Mouse (Mus musculus): ENCODE data around the gene Xpot.

Xpot gene

GRCm38 (mm10) chr10:121576372-121576771, 49.8 kb downstream of the Xpot start:
- no peak for DNase-seq (ENCODE audit: low spot score)

GRCm38 (mm10) chr10:121571511-121572147, 54.5 kb downstream of the Xpot start:
- no peak for DNase-seq (ENCODE audit: low spot score)

- no peak for DNase-seq (ENCODE audit: low spot score)
These were observed 55.1 kb downstream of the Xpot start for GRCm38 (mm10) chr10:121571031-121571430.

GRCm38 (mm10) chr10:121569796-121570195, 56.3 kb downstream of the Xpot start:
- DNase-seq (ENCODE audit: low spot score): no peak

GRCm38 (mm10) chr10:121569001-121569589, 57.0 kb downstream of the Xpot start:
- DNase-seq (ENCODE audit: low spot score): peak; percentile 89

GRCm38 (mm10) chr10:121568534-121568933, 57.6 kb downstream of the Xpot start:
- DNase-seq (ENCODE audit: low spot score): no peak

GRCm38 (mm10) chr10:121568026-121568425, 58.1 kb downstream of the Xpot start:
- no peak for DNase-seq (ENCODE audit: low spot score)

GRCm38 (mm10) chr10:121564447-121564846, 61.7 kb downstream of the Xpot start:
- DNase-seq (ENCODE audit: low spot score): no peak

GRCm38 (mm10) chr10:121558231-121558630, 67.9 kb downstream of the Xpot start:
- no peak for DNase-seq (ENCODE audit: low spot score)

GRCm38 (mm10) chr10:121556263-121556662, 69.9 kb downstream of the Xpot start:
- DNase-seq (ENCODE audit: low spot score): no peak

GRCm38 (mm10) chr10:121550334-121550733, 75.8 kb downstream of the Xpot start:
- DNase-seq (ENCODE audit: low spot score): no peak

GRCm38 (mm10) chr10:121549670-121550069, 76.5 kb downstream of the Xpot start:
- no peak for DNase-seq (ENCODE audit: low spot score)

- no peak for DNase-seq (ENCODE audit: low spot score)
These were observed 79.0 kb downstream of the Xpot start for GRCm38 (mm10) chr10:121547162-121547561.

- DNase-seq (ENCODE audit: low spot score): no peak
These were observed 82.6 kb downstream of the Xpot start for GRCm38 (mm10) chr10:121543577-121543976.

GRCm38 (mm10) chr10:121542156-121542555, 84.0 kb downstream of the Xpot start:
- DNase-seq (ENCODE audit: low spot score): no peak
